Mouse (Mus musculus) intestine, embryonic 16.5 days (tissue): ENCODE data around the gene Mpeg1. TPM values are rescaled to one million over a fixed set of nuclear protein-coding genes. Genes with fewer than 3 reads are reported as not detected.

Source experiments
- ATAC-seq: fragments of 200-750 bp; cut with Nextera tagmentation; 2 replicates; pipeline ENCODE4 v1.8.0; 2017; ENCODE audit warnings: moderate TSS enrichment, moderate library complexity
- H3K27ac ChIP-seq: fragments of 300-500 bp; sonication (generic); 2 replicates; pipeline ENCODE4 v1.5.1; 2014; ENCODE audit warnings: mild to moderate bottlenecking, low read length
- H3K27me3 ChIP-seq: fragments of 300-500 bp; sonication (generic); replicated peaks from 2 replicates; pipeline ENCODE4 v1.6.1; 2014; ENCODE audit warnings: low read length, control low read depth, mixed read lengths; ENCODE audit not compliant: control insufficient read depth, insufficient read depth
- H3K36me3 ChIP-seq: fragments of 300-500 bp; sonication (generic); 2 replicates; pipeline ENCODE4 v1.6.1; 2014; ENCODE audit warnings: low read length, control low read depth; ENCODE audit not compliant: control insufficient read depth, insufficient read depth
- H3K4me1 ChIP-seq: fragments of 300-500 bp; sonication (generic); 2 replicates; pipeline ENCODE4 v1.6.1; 2014; ENCODE audit warnings: low read length, control low read depth, mixed read lengths; ENCODE audit not compliant: control insufficient read depth, insufficient read depth
- H3K4me2 ChIP-seq: fragments of 300-500 bp; sonication (generic); 2 replicates; pipeline ENCODE4 v1.6.1; 2014; ENCODE audit warnings: low read depth, low read length, control low read depth
- H3K4me3 ChIP-seq: fragments of 300-500 bp; sonication (generic); 2 replicates; pipeline ENCODE4 v1.5.1; 2014; ENCODE audit warnings: mild to moderate bottlenecking, low read length
- H3K9ac ChIP-seq: fragments of 300-500 bp; sonication (generic); 2 replicates; pipeline ENCODE4 v1.6.1; 2014; ENCODE audit warnings: low read depth, low read length
- H3K9me3 ChIP-seq: fragments of 300-500 bp; sonication (generic); 2 replicates; pipeline ENCODE4 v1.6.1; 2016; ENCODE audit warnings: low read length, control low read depth; ENCODE audit not compliant: control insufficient read depth
- WGBS: fragments of 180-500 bp; shearing (Covaris S2); extraction: QIAGEN DNeasy Blood & Tissue Kit; methylation state at CpG from one replicate; pipeline ENCODE4 v1.1.7; 2014; 5-methylcytosine and 5-hydroxymethylcytosine counted together
- polyA plus RNA-seq: library from polyadenylated mRNA; unstranded; fragments of >200 nt; fragmentation: Nextera tagmentation; extraction: Ambion mirVana; gene quantifications from 2 replicates; pipeline ENCODE4 v1.2.1, GENCODE M21; 2015

Mpeg1 gene
- polyA plus RNA-seq, 1 experiment from 2014 or later, result 0.97 TPM

- Histone ChIP-seq H3K9me3 (no peaks in the 10 kb centered on the region), H3K27ac (no peak overlapping the region), H3K4me1 (peaks cover 8% of the 10 kb centered on the region; the same call in 1 of the 2 replicates), H3K27me3 (no peaks in the 10 kb centered on the region), H3K4me2 (no peak overlapping the region), H3K4me3 (peak overlapping the region; percentile 4; the same call in 1 of the 2 replicates), H3K36me3 (peaks cover 2% of the 10 kb centered on the region; the same call in 1 of the 2 replicates), H3K9ac (no peak overlapping the region)
- ATAC-seq, result no peak
- WGBS, result 72% methylated on average over 7 of the region's 7 CpGs
Observed at GRCm38 (mm10) chr19:12462851-12463721, 2.5 kb downstream of the Mpeg1 start.

GRCm38 (mm10) chr19:12463722-12464035, 3.1 kb downstream of the Mpeg1 start:
- H3K36me3 ChIP-seq, result peaks cover 6% of the 10 kb centered on the region; the same call in 1 of the 2 replicates
- no peak overlapping the region for H3K27ac ChIP-seq

DNA sequence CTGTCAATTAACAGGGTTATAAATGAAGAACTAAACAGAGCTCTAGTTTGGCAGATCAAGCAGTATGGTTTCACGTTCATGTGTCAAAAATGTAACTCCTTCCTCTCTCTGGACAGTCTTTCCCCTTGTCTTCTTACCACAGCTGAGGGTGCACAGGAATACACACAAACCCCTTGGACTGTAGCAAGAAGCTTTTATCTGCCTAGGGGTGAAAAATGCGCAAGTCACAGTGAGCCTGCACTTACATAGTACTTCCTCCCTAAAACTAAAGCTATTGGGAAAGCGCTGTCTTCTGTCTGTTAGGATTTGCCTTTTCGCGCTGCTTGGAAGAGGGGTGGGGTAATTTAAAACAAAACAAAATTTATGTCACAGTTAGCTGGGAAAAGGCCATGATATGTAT, 3.5 kb downstream of the Mpeg1 start:
- H3K27ac ChIP-seq, result no peak overlapping the region
- no peaks in the 10 kb centered on the region for H3K9me3 ChIP-seq
- H3K4me1 ChIP-seq, result peaks cover 8% of the 10 kb centered on the region; the same call in 1 of the 2 replicates
- no peak for ATAC-seq
- H3K4me3 ChIP-seq, result no peak overlapping the region
- no peak overlapping the region for H3K9ac ChIP-seq
- no peaks in the 10 kb centered on the region for H3K27me3 ChIP-seq
- 58% methylated on average over 5 of the region's 5 CpGs for WGBS
- H3K36me3 ChIP-seq, result peaks cover 8% of the 10 kb centered on the region; the same call in 1 of the 2 replicates
- no peak overlapping the region for H3K4me2 ChIP-seq

More at GRCm38 (mm10) chr19:12463722-12464035, 3.1 kb downstream of the Mpeg1 start:
- Histone ChIP-seq H3K4me3 (no peak overlapping the region), H3K9ac (no peak overlapping the region), H3K9me3 (no peaks in the 10 kb centered on the region), H3K4me2 (no peak overlapping the region), H3K27me3 (no peaks in the 10 kb centered on the region), H3K4me1 (peaks cover 8% of the 10 kb centered on the region; the same call in 1 of the 2 replicates)
- WGBS, result 30% methylated on average over 1 of the region's 1 CpGs
- ATAC-seq, result peak; percentile 66

- Histone ChIP-seq H3K36me3 (peaks cover 11% of the 10 kb centered on the region), H3K4me3 (no peak overlapping the region), H3K27ac (no peak overlapping the region), H3K9me3 (no peaks in the 10 kb centered on the region), H3K27me3 (no peaks in the 10 kb centered on the region), H3K9ac (no peak overlapping the region), H3K4me2 (no peak overlapping the region), H3K4me1 (peaks cover 8% of the 10 kb centered on the region; the same call in 1 of the 2 replicates)
- 75% methylated on average over 4 of the region's 4 CpGs for WGBS
- ATAC-seq, result no peak
Observed at GRCm38 (mm10) chr19:12464674-12465073, 4.1 kb downstream of the Mpeg1 start.

DNA sequence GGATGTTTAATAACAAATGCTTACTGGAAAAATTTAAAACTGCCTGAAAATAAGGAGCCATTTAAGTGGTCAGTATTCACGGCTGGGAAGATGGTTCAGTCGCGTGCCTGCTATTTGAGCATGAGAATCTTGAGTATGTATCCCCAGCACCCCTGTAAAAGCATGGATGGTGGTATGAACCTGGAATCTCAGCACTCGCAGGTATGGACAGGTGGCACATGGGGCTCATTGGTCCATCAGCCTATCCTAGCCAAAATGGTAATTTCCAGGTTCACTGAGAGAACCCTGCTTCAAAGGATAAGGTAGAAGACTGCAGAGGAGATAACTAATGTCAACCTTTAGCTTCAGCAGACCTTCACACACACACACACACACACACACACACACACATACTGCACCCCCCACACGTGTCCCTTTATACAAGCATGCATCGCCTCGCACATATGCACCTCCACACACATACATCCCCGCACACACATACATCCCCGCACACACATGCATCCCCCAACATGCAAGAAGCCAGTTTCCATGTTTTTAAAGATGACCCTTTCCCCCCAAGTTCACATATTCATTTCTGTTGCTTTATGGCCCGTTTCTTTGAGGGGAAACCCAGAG, 5.1 kb downstream of the Mpeg1 start:
- 90% methylated on average over 10 of the region's 10 CpGs for WGBS
- ATAC-seq, result no peak
- Histone ChIP-seq H3K9ac (no peak overlapping the region), H3K27ac (no peak overlapping the region), H3K4me2 (no peak overlapping the region), H3K27me3 (no peaks in the 10 kb centered on the region), H3K36me3 (peaks cover 11% of the 10 kb centered on the region), H3K4me1 (peaks cover 8% of the 10 kb centered on the region; the same call in 1 of the 2 replicates), H3K9me3 (no peaks in the 10 kb centered on the region), H3K4me3 (no peak overlapping the region)

GRCm38 (mm10) chr19:12466204-12466603, 5.6 kb downstream of the Mpeg1 start:
- H3K4me3 ChIP-seq, result no peak overlapping the region
- ATAC-seq, result peak; percentile 55
- no peak overlapping the region for H3K27ac ChIP-seq

DNA sequence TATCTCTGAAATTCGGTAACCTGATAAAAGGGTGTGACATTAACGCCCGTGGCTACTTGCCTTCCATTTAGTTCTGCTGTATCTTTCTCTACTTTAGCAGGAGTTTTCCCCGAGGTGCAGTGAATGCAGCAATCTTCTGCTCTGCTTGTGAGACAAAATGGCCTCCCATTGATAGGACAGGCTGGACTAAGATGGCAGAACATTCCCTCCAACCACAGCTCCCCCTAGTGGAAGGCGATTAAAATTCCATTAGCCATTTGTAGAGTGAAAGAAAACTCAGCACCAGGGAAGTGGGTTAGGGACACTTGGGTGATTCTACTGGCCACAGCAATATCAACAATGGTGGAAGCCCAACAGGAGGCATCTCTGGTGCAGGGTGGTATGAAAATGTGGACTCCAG, 6.9 kb downstream of the Mpeg1 start:
- peaks cover 11% of the 10 kb centered on the region for H3K36me3 ChIP-seq
- H3K4me1 ChIP-seq, result peaks cover 14% of the 10 kb centered on the region; the same call in 1 of the 2 replicates
- no peaks in the 10 kb centered on the region for H3K27me3 ChIP-seq
- no peak overlapping the region for H3K4me3 ChIP-seq
- H3K27ac ChIP-seq, result no peak overlapping the region
- H3K4me2 ChIP-seq, result no peak overlapping the region
- H3K9ac ChIP-seq, result no peak overlapping the region
- WGBS, result 81% methylated on average over 5 of the region's 5 CpGs
- no peak for ATAC-seq
- H3K9me3 ChIP-seq, result no peaks in the 10 kb centered on the region

More at GRCm38 (mm10) chr19:12466204-12466603, 5.6 kb downstream of the Mpeg1 start:
- no peak overlapping the region for H3K4me2 ChIP-seq
- H3K36me3 ChIP-seq, result peaks cover 11% of the 10 kb centered on the region
- no peaks in the 10 kb centered on the region for H3K27me3 ChIP-seq
- peaks cover 8% of the 10 kb centered on the region; the same call in 1 of the 2 replicates for H3K4me1 ChIP-seq
- H3K9ac ChIP-seq, result no peak overlapping the region
- WGBS, result 27% methylated on average over 7 of the region's 7 CpGs
- H3K9me3 ChIP-seq, result no peaks in the 10 kb centered on the region

GRCm38 (mm10) chr19:12471866-12472265, 11.3 kb downstream of the Mpeg1 start:
- Histone ChIP-seq H3K4me1 (peaks cover 23% of the 10 kb centered on the region), H3K27ac (no peak overlapping the region), H3K4me2 (no peak overlapping the region), H3K4me3 (no peak overlapping the region), H3K9ac (no peak overlapping the region), H3K9me3 (no peaks in the 10 kb centered on the region), H3K27me3 (no peaks in the 10 kb centered on the region), H3K36me3 (peaks cover 11% of the 10 kb centered on the region)
- 56% methylated on average over 3 of the region's 3 CpGs for WGBS
- ATAC-seq, result no peak

- Histone ChIP-seq H3K4me3 (no peak overlapping the region), H3K9me3 (no peaks in the 10 kb centered on the region), H3K4me1 (peaks cover 28% of the 10 kb centered on the region), H3K27ac (peak overlapping the region; percentile 60; the same call in 1 of the 2 replicates), H3K36me3 (peaks cover 11% of the 10 kb centered on the region), H3K27me3 (no peaks in the 10 kb centered on the region), H3K4me2 (no peak overlapping the region), H3K9ac (no peak overlapping the region)
- 75% methylated on average over 5 of the region's 5 CpGs for WGBS
- no peak for ATAC-seq
Observed at GRCm38 (mm10) chr19:12472381-12472976, 11.9 kb downstream of the Mpeg1 start.
